Mouse (Mus musculus): ENCODE data around the gene Nol12. TPM values are rescaled to one million over a fixed set of nuclear protein-coding genes. Genes with fewer than 3 reads are reported as not detected.
A peak's percentile ranks its signal among the peaks of the same experiment; 100 is the strongest.

The Nol12 gene
- polyA plus RNA-seq, 1 experiment from 2014 or later = 51.4 TPM

- ATAC-seq (replicated peaks; ENCODE audit: insufficient number of reproducible peaks, low FRiP score, low TSS enrichment) = no peak
- H3K27ac ChIP-seq (ENCODE audit: low read depth, low read length) = 0 out of 2 replicates have a peak overlapping the region, but pooled peaks have one; percentile 43
- no peak overlapping the region for H3K4me2 ChIP-seq
- peaks cover 26% of the 10 kb centered on the region for H3K36me3 ChIP-seq (ENCODE audit: control insufficient read depth, insufficient read depth, low read length)
- no peaks in the 10 kb centered on the region for H3K9me3 ChIP-seq (replicated peaks; ENCODE audit: control insufficient read depth, low read length)
- H3K27me3 ChIP-seq (ENCODE audit: control insufficient read depth, insufficient read depth, low read length) = no peaks in the 10 kb centered on the region
- H3K4me1 ChIP-seq (ENCODE audit: control insufficient read depth, insufficient read depth, low read length) = peaks cover 56% of the 10 kb centered on the region
- H3K4me3 ChIP-seq (ENCODE audit: low read depth, low read length) = no peak overlapping the region
- WGBS (ENCODE audit: insufficient replicate concordance) = 72% methylated on average over 14 of the region's 14 CpGs
- H3K9ac ChIP-seq (ENCODE audit: low read depth, low read length) = no peak overlapping the region
Measured at GRCm38 (mm10) chr15:78988499-78988971, 53.8 kb downstream of the Nol12 start.

- Histone ChIP-seq H3K4me2 (no peak overlapping the region), H3K27me3 (ENCODE audit: control insufficient read depth, insufficient read depth, low read length) (no peaks in the 10 kb centered on the region), H3K9ac (ENCODE audit: low read depth, low read length) (0 out of 2 replicates have a peak overlapping the region, but pooled peaks have one; percentile 34), H3K4me1 (ENCODE audit: control insufficient read depth, insufficient read depth, low read length) (peaks cover 50% of the 10 kb centered on the region), H3K9me3 (replicated peaks; ENCODE audit: control insufficient read depth, low read length) (no peaks in the 10 kb centered on the region), H3K36me3 (ENCODE audit: control insufficient read depth, insufficient read depth, low read length) (peaks cover 35% of the 10 kb centered on the region), H3K27ac (ENCODE audit: low read depth, low read length) (peak overlapping the region; percentile 46; the same call in 1 of the 2 replicates), H3K4me3 (ENCODE audit: low read depth, low read length) (no peak overlapping the region)
- ATAC-seq (replicated peaks; ENCODE audit: insufficient number of reproducible peaks, low FRiP score, low TSS enrichment) = 0 out of 2 replicates have a peak, but pooled peaks have one; percentile 19
- WGBS (ENCODE audit: insufficient replicate concordance) = 78% methylated on average over 14 of the region's 14 CpGs
Measured at GRCm38 (mm10) chr15:78989152-78990092, 54.7 kb downstream of the Nol12 start.

GRCm38 (mm10) chr15:78990093-78990463 lies 55.3 kb downstream of the Nol12 start:
- Histone ChIP-seq H3K27ac (ENCODE audit: low read depth, low read length) (no peak overlapping the region), H3K4me2 (no peak overlapping the region), H3K9me3 (replicated peaks; ENCODE audit: control insufficient read depth, low read length) (no peaks in the 10 kb centered on the region), H3K4me1 (ENCODE audit: control insufficient read depth, insufficient read depth, low read length) (peaks cover 43% of the 10 kb centered on the region), H3K36me3 (ENCODE audit: control insufficient read depth, insufficient read depth, low read length) (peaks cover 36% of the 10 kb centered on the region), H3K4me3 (ENCODE audit: low read depth, low read length) (no peak overlapping the region), H3K9ac (ENCODE audit: low read depth, low read length) (no peak overlapping the region), H3K27me3 (ENCODE audit: control insufficient read depth, insufficient read depth, low read length) (no peaks in the 10 kb centered on the region)
- WGBS (ENCODE audit: insufficient replicate concordance) = 96% methylated on average over 9 of the region's 9 CpGs
- no peak for ATAC-seq (replicated peaks; ENCODE audit: insufficient number of reproducible peaks, low FRiP score, low TSS enrichment)

GRCm38 (mm10) chr15:78990970-78991525 lies 56.3 kb downstream of the Nol12 start:
- Histone ChIP-seq H3K9me3 (replicated peaks; ENCODE audit: control insufficient read depth, low read length) (no peaks in the 10 kb centered on the region), H3K27me3 (ENCODE audit: control insufficient read depth, insufficient read depth, low read length) (no peaks in the 10 kb centered on the region), H3K36me3 (ENCODE audit: control insufficient read depth, insufficient read depth, low read length) (peaks cover 36% of the 10 kb centered on the region), H3K9ac (ENCODE audit: low read depth, low read length) (no peak overlapping the region), H3K27ac (ENCODE audit: low read depth, low read length) (no peak overlapping the region), H3K4me2 (no peak overlapping the region), H3K4me3 (ENCODE audit: low read depth, low read length) (no peak overlapping the region), H3K4me1 (ENCODE audit: control insufficient read depth, insufficient read depth, low read length) (peaks cover 35% of the 10 kb centered on the region)
- ATAC-seq (replicated peaks; ENCODE audit: insufficient number of reproducible peaks, low FRiP score, low TSS enrichment) = no peak
- 91% methylated on average over 25 of the region's 25 CpGs for WGBS (ENCODE audit: insufficient replicate concordance)

- Histone ChIP-seq H3K27ac (ENCODE audit: low read depth, low read length) (no peak overlapping the region), H3K36me3 (ENCODE audit: control insufficient read depth, insufficient read depth, low read length) (peaks cover 36% of the 10 kb centered on the region), H3K4me1 (ENCODE audit: control insufficient read depth, insufficient read depth, low read length) (peaks cover 24% of the 10 kb centered on the region), H3K27me3 (ENCODE audit: control insufficient read depth, insufficient read depth, low read length) (no peaks in the 10 kb centered on the region), H3K4me3 (ENCODE audit: low read depth, low read length) (no peak overlapping the region), H3K9me3 (replicated peaks; ENCODE audit: control insufficient read depth, low read length) (no peaks in the 10 kb centered on the region), H3K4me2 (no peak overlapping the region), H3K9ac (ENCODE audit: low read depth, low read length) (no peak overlapping the region)
- ATAC-seq (replicated peaks; ENCODE audit: insufficient number of reproducible peaks, low FRiP score, low TSS enrichment) = no peak
- 87% methylated on average over 7 of the region's 7 CpGs for WGBS (ENCODE audit: insufficient replicate concordance)
Measured at GRCm38 (mm10) chr15:78992235-78992634, 57.5 kb downstream of the Nol12 start.

GRCm38 (mm10) chr15:78992925-78993324 lies 58.2 kb downstream of the Nol12 start:
- Histone ChIP-seq H3K9me3 (replicated peaks; ENCODE audit: control insufficient read depth, low read length) (no peaks in the 10 kb centered on the region), H3K27ac (ENCODE audit: low read depth, low read length) (no peak overlapping the region), H3K9ac (ENCODE audit: low read depth, low read length) (no peak overlapping the region), H3K4me2 (no peak overlapping the region), H3K36me3 (ENCODE audit: control insufficient read depth, insufficient read depth, low read length) (peaks cover 36% of the 10 kb centered on the region), H3K4me1 (ENCODE audit: control insufficient read depth, insufficient read depth, low read length) (peaks cover 19% of the 10 kb centered on the region), H3K4me3 (ENCODE audit: low read depth, low read length) (no peak overlapping the region), H3K27me3 (ENCODE audit: control insufficient read depth, insufficient read depth, low read length) (no peaks in the 10 kb centered on the region)
- ATAC-seq (replicated peaks; ENCODE audit: insufficient number of reproducible peaks, low FRiP score, low TSS enrichment) = no peak
- 93% methylated on average over 24 of the region's 24 CpGs for WGBS (ENCODE audit: insufficient replicate concordance)

Small RNA genes within 50 kb of the gene (microRNA-seq; reads per million reads assigned to microRNA genes)
- gene Mir6955 (ENCODE audit: borderline number of aligned reads) = 0.41 reads per million

Other genes starting within 250 kb of the Nol12 start
- gene Elfn2, start 216.2 kb upstream of the Nol12 start, polyA plus RNA-seq (2014; fragmentation: Nextera tagmentation; extraction: Ambion mirVana) = not detected in 2 replicates
- 3.0 and 3.7 TPM in 2 replicates for gene Mfng, start 161.5 kb upstream of the Nol12 start, polyA plus RNA-seq (2014; fragmentation: Nextera tagmentation; extraction: Ambion mirVana)
- 3.7 and 4.2 TPM in 2 replicates for gene Card10, start 131.9 kb upstream of the Nol12 start, polyA plus RNA-seq (2014; fragmentation: Nextera tagmentation; extraction: Ambion mirVana)
- gene Cdc42ep1, start 92.3 kb upstream of the Nol12 start, polyA plus RNA-seq (2014; fragmentation: Nextera tagmentation; extraction: Ambion mirVana) = 24.1 and 29.7 TPM in 2 replicates
- gene Lgals2, start 79.4 kb upstream of the Nol12 start, polyA plus RNA-seq (2014; fragmentation: Nextera tagmentation; extraction: Ambion mirVana) = 0.49 TPM in 1 of 2 replicates, not detected in the other
- 29.3 and 31.7 TPM in 2 replicates for gene Gga1, start 57.7 kb upstream of the Nol12 start, polyA plus RNA-seq (2014; fragmentation: Nextera tagmentation; extraction: Ambion mirVana)
- gene Gm49510, start 35.3 kb upstream of the Nol12 start, polyA plus RNA-seq (2014; fragmentation: Nextera tagmentation; extraction: Ambion mirVana) = 0.23 and 0.47 TPM in 2 replicates
- 25.0 and 29.3 TPM in 2 replicates for gene Sh3bp1, start 35.2 kb upstream of the Nol12 start, polyA plus RNA-seq (2014; fragmentation: Nextera tagmentation; extraction: Ambion mirVana)
- gene Pdxp, start 21.0 kb upstream of the Nol12 start, polyA plus RNA-seq (2014; fragmentation: Nextera tagmentation; extraction: Ambion mirVana) = 24.3 and 25.7 TPM in 2 replicates
- gene Lgals1, start 8.2 kb upstream of the Nol12 start, polyA plus RNA-seq (2014; fragmentation: Nextera tagmentation; extraction: Ambion mirVana) = 541 and 566 TPM in 2 replicates
- gene Triobp, start 12.8 kb downstream of the Nol12 start, polyA plus RNA-seq (2014; fragmentation: Nextera tagmentation; extraction: Ambion mirVana) = 49.5 and 57.8 TPM in 2 replicates
- 74.6 and 178 TPM in 2 replicates for gene H1f0, start 93.5 kb downstream of the Nol12 start, polyA plus RNA-seq (2014; fragmentation: Nextera tagmentation; extraction: Ambion mirVana)
- gene Galr3, start 107.0 kb downstream of the Nol12 start, polyA plus RNA-seq (2014; fragmentation: Nextera tagmentation; extraction: Ambion mirVana) = not detected in 2 replicates
- gene Ankrd54, start 128.0 kb downstream of the Nol12 start, polyA plus RNA-seq (2014; fragmentation: Nextera tagmentation; extraction: Ambion mirVana) = 28.2 and 28.7 TPM in 2 replicates
- gene Eif3l, start 140.2 kb downstream of the Nol12 start, polyA plus RNA-seq (2014; fragmentation: Nextera tagmentation; extraction: Ambion mirVana) = 166 and 189 TPM in 2 replicates
- 11.9 and 13.6 TPM in 2 replicates for gene Micall1, start 174.0 kb downstream of the Nol12 start, polyA plus RNA-seq (2014; fragmentation: Nextera tagmentation; extraction: Ambion mirVana)
- 284 and 297 TPM in 2 replicates for gene Polr2f, start 206.1 kb downstream of the Nol12 start, polyA plus RNA-seq (2014; fragmentation: Nextera tagmentation; extraction: Ambion mirVana)
- gene 1700088E04Rik, start 206.3 kb downstream of the Nol12 start, polyA plus RNA-seq (2014; fragmentation: Nextera tagmentation; extraction: Ambion mirVana) = 7.1 and 8.2 TPM in 2 replicates
- gene Sox10, start 230.3 kb downstream of the Nol12 start, polyA plus RNA-seq (2014; fragmentation: Nextera tagmentation; extraction: Ambion mirVana) = 1.1 and 1.3 TPM in 2 replicates

All from heart, embryonic 11.5 days (tissue).